Mouse (Mus musculus): ENCODE data around the gene Ttn.

- no peak for TF ChIP-seq CTCF (IDR thresholded peaks at IDR 0.05; ENCODE audit: borderline replicate concordance, extremely low read depth, insufficient read depth, insufficient read length)
- TF ChIP-seq POLR2A (IDR thresholded peaks at IDR 0.05; ENCODE audit: borderline replicate concordance, extremely low read depth, insufficient read depth, insufficient read length, poor library complexity, severe bottlenecking): no peak
Observed at GRCm38 (mm10) chr2:76702751-76703150, 279.6 kb downstream of the Ttn start.

Data from brain, embryonic 14.5 days (tissue).